Mouse (Mus musculus) midbrain, embryonic 12.5 days (tissue): Measurements from ENCODE around the gene Ccpg1. TPM values are rescaled to one million over a fixed set of nuclear protein-coding genes. Genes with fewer than 3 reads are reported as not detected.

ENCODE experiments used
- ATAC-seq: fragments of 200-750 bp; cut with Nextera tagmentation; 2 replicates; pipeline ENCODE4 v1.8.0; 2017; ENCODE audit warnings: low read depth, moderate TSS enrichment, moderate library complexity; ENCODE audit not compliant: low FRiP score
- H3K27ac ChIP-seq: fragments of 300-500 bp; sonication (generic); replicated peaks from 2 replicates; pipeline ENCODE4 v1.5.1; 2016; ENCODE audit warnings: mild to moderate bottlenecking
- H3K27me3 ChIP-seq: fragments of 300-500 bp; sonication (generic); 2 replicates; pipeline ENCODE4 v1.6.1; 2016; ENCODE audit warnings: mild to moderate bottlenecking
- H3K36me3 ChIP-seq: fragments of 300-500 bp; sonication (generic); 2 replicates; pipeline ENCODE4 v1.6.1; 2016
- H3K4me1 ChIP-seq: fragments of 300-500 bp; sonication (generic); 2 replicates; pipeline ENCODE4 v1.6.1; 2016
- H3K4me2 ChIP-seq: fragments of 300-500 bp; sonication (generic); replicated peaks from 2 replicates; pipeline ENCODE4 v1.6.1; 2016; ENCODE audit warnings: mild to moderate bottlenecking, moderate library complexity
- H3K4me3 ChIP-seq: fragments of 300-500 bp; sonication (generic); 2 replicates; pipeline ENCODE4 v1.5.1; 2016; ENCODE audit warnings: mild to moderate bottlenecking
- H3K9ac ChIP-seq: fragments of 300-500 bp; sonication (generic); replicated peaks from 2 replicates; pipeline ENCODE4 v1.6.1; 2016; ENCODE audit warnings: mild to moderate bottlenecking, moderate library complexity
- H3K9me3 ChIP-seq: fragments of 300-500 bp; sonication (generic); 2 replicates; pipeline ENCODE4 v1.6.1; 2016; ENCODE audit warnings: mild to moderate bottlenecking
- WGBS: fragments of 180-500 bp; shearing (Covaris S2); methylation state at CpG from one replicate; pipeline ENCODE4 v1.1.7; 2016; 5-methylcytosine and 5-hydroxymethylcytosine counted together
- polyA plus RNA-seq: library from polyadenylated mRNA; unstranded; fragments of >200 nt; fragmentation: Nextera tagmentation; extraction: Ambion mirVana; gene quantifications from 2 replicates; pipeline ENCODE4 v1.2.1, GENCODE M21; 2016

Ccpg1 gene
- polyA plus RNA-seq, 1 experiment from 2014 or later, result 33.0 TPM

- Histone ChIP-seq H3K36me3 (peaks cover 43% of the 10 kb centered on the region), H3K4me2 (no peak overlapping the region), H3K27ac (no peak overlapping the region), H3K27me3 (no peaks in the 10 kb centered on the region), H3K4me1 (peaks cover 5% of the 10 kb centered on the region; the same call in 1 of the 2 replicates), H3K9ac (no peak overlapping the region), H3K4me3 (no peak overlapping the region), H3K9me3 (no peaks in the 10 kb centered on the region)
- no peak for ATAC-seq
- 86% methylated on average over 1 of the region's 1 CpGs for WGBS
Observed at GRCm38 (mm10) chr9:73030443-73030842, 45.2 kb downstream of the Ccpg1 start.

- ATAC-seq, result no peak
- no peak overlapping the region for H3K4me3 ChIP-seq
- peaks cover 43% of the 10 kb centered on the region for H3K36me3 ChIP-seq
- no peak overlapping the region for H3K9ac ChIP-seq
- H3K27ac ChIP-seq, result no peak overlapping the region
- no peak overlapping the region for H3K4me2 ChIP-seq
- no peaks in the 10 kb centered on the region for H3K9me3 ChIP-seq
- WGBS, result 70% methylated on average over 4 of the region's 4 CpGs
- H3K27me3 ChIP-seq, result no peaks in the 10 kb centered on the region
- H3K4me1 ChIP-seq, result peaks cover 1% of the 10 kb centered on the region; the same call in 1 of the 2 replicates
Observed at GRCm38 (mm10) chr9:73031421-73031820, 46.2 kb downstream of the Ccpg1 start.

GRCm38 (mm10) chr9:73033406-73033805 lies 48.2 kb downstream of the Ccpg1 start:
- Histone ChIP-seq H3K27ac (no peak overlapping the region), H3K4me2 (no peak overlapping the region), H3K4me1 (no peaks in the 10 kb centered on the region), H3K27me3 (no peaks in the 10 kb centered on the region), H3K9me3 (no peaks in the 10 kb centered on the region), H3K4me3 (no peak overlapping the region), H3K36me3 (peaks cover 41% of the 10 kb centered on the region), H3K9ac (no peak overlapping the region)
- 100% methylated on average over 1 of the region's 1 CpGs for WGBS
- no peak for ATAC-seq

- Histone ChIP-seq H3K36me3 (peaks cover under 1% of the 10 kb centered on the region; the same call in 1 of the 2 replicates), H3K27ac (peak overlapping the region; percentile 66), H3K4me1 (peaks cover 21% of the 10 kb centered on the region), H3K4me2 (peak overlapping the region; percentile 91), H3K4me3 (peak overlapping the region; percentile 84), H3K9ac (peak overlapping the region; percentile 83), H3K27me3 (no peaks in the 10 kb centered on the region), H3K9me3 (no peaks in the 10 kb centered on the region)
- under 1% methylated on average over 49 of the region's 49 CpGs for WGBS
- ATAC-seq, result peak; percentile 87
Observed at GRCm38 (mm10) chr9:73039222-73039945, 54.2 kb downstream of the Ccpg1 start.

DNA sequence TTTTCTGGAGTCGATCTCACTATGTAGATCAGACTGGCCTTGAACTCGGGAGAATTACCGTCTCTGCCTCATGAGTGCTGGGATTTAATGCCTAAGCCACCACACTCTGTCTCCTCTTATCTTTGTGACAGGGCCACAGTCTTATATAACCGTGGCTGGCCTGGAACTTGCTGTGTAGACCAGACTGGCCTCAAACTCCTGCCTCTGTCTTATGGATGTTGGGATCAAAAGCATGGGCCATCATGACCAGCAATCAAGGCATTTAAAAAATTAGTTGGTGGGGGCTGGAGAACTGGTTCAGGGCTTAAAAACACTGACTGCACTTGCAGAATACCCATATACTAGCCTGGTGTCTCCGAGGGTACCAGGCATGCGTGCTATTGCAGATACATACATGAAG lies 54.9 kb downstream of the Ccpg1 start, which contains the start of gene Pigb:
TSS of gene Pigb (minus strand) at position 299 of the 400 bp plus-strand sequence.
- 31% methylated on average over 6 of the region's 6 CpGs for WGBS
- Histone ChIP-seq H3K4me3 (peak within 1 kb of the TSS; percentile 84), H3K27me3 (0 out of 2 replicates have a peak, but pooled peaks cover 4% of the 10 kb centered on the region), H3K4me1 (peaks cover 27% of the 10 kb centered on the region), H3K36me3 (no peaks in the 10 kb centered on the region), H3K9ac (peak within 1 kb of the TSS; percentile 83), H3K4me2 (peak within 1 kb of the TSS; percentile 91), H3K9me3 (no peaks in the 10 kb centered on the region), H3K27ac (peak within 1 kb of the TSS; percentile 66)
- ATAC-seq, result no peak

- 0 out of 2 replicates have a peak, but pooled peaks have one; percentile 14 for ATAC-seq
- peak within 1 kb of the TSS; percentile 46 for H3K9ac ChIP-seq
- no peaks in the 10 kb centered on the region for H3K36me3 ChIP-seq
- H3K4me3 ChIP-seq, result peak within 1 kb of the TSS; percentile 46
- peaks cover 12% of the 10 kb centered on the region; the same call in 1 of the 2 replicates for H3K27me3 ChIP-seq
- no peak within 1 kb of the TSS for H3K27ac ChIP-seq
- peak within 1 kb of the TSS; percentile 81 for H3K4me2 ChIP-seq
- WGBS, result 2% methylated on average over 41 of the region's 41 CpGs
- H3K4me1 ChIP-seq, result peaks cover 24% of the 10 kb centered on the region
- H3K9me3 ChIP-seq, result no peaks in the 10 kb centered on the region
Observed at GRCm38 (mm10) chr9:73044146-73045079, 59.2 kb downstream of the Ccpg1 start, which contains the start of gene Rab27a. Gene Rab27a, plus strand, starts transcription at chr9:73044854.

- peak overlapping the region; percentile 81 for H3K4me2 ChIP-seq
- no peaks in the 10 kb centered on the region for H3K36me3 ChIP-seq
- peak overlapping the region; percentile 46; the same call in 1 of the 2 replicates for H3K4me3 ChIP-seq
- ATAC-seq, result no peak
- H3K9ac ChIP-seq, result peak overlapping the region; percentile 46; the same call in 1 of the 2 replicates
- H3K9me3 ChIP-seq, result no peaks in the 10 kb centered on the region
- no peak overlapping the region for H3K27ac ChIP-seq
- 16% methylated on average over 7 of the region's 7 CpGs for WGBS
- peaks cover 12% of the 10 kb centered on the region; the same call in 1 of the 2 replicates for H3K27me3 ChIP-seq
- H3K4me1 ChIP-seq, result peaks cover 21% of the 10 kb centered on the region
Observed at GRCm38 (mm10) chr9:73045204-73045603, 60.0 kb downstream of the Ccpg1 start.

- Histone ChIP-seq H3K4me1 (peaks cover 16% of the 10 kb centered on the region), H3K27me3 (peaks cover 12% of the 10 kb centered on the region; the same call in 1 of the 2 replicates), H3K9ac (no peak overlapping the region), H3K36me3 (no peaks in the 10 kb centered on the region), H3K27ac (no peak overlapping the region), H3K9me3 (no peaks in the 10 kb centered on the region), H3K4me2 (no peak overlapping the region; the same call in 1 of the 2 replicates), H3K4me3 (no peak overlapping the region)
- 80% methylated on average over 10 of the region's 10 CpGs for WGBS
- ATAC-seq, result no peak
Observed at GRCm38 (mm10) chr9:73045711-73046110, 60.5 kb downstream of the Ccpg1 start.

- H3K4me2 ChIP-seq, result no peak overlapping the region
- no peak overlapping the region for H3K9ac ChIP-seq
- peaks cover 12% of the 10 kb centered on the region; the same call in 1 of the 2 replicates for H3K27me3 ChIP-seq
- H3K27ac ChIP-seq, result no peak overlapping the region
- H3K4me3 ChIP-seq, result no peak overlapping the region
- H3K9me3 ChIP-seq, result no peaks in the 10 kb centered on the region
- 83% methylated on average over 2 of the region's 2 CpGs for WGBS
- H3K36me3 ChIP-seq, result no peaks in the 10 kb centered on the region
- ATAC-seq, result no peak
- peaks cover 14% of the 10 kb centered on the region for H3K4me1 ChIP-seq
Observed at GRCm38 (mm10) chr9:73047906-73048305, 62.7 kb downstream of the Ccpg1 start.

- Histone ChIP-seq H3K27me3 (peaks cover 12% of the 10 kb centered on the region; the same call in 1 of the 2 replicates), H3K4me1 (peaks cover 14% of the 10 kb centered on the region), H3K9me3 (no peaks in the 10 kb centered on the region), H3K4me2 (no peak overlapping the region), H3K27ac (no peak overlapping the region), H3K4me3 (no peak overlapping the region), H3K9ac (no peak overlapping the region), H3K36me3 (no peaks in the 10 kb centered on the region)
- 5% methylated on average over 4 of the region's 4 CpGs for WGBS
- no peak for ATAC-seq
Observed at GRCm38 (mm10) chr9:73048927-73049326, 63.7 kb downstream of the Ccpg1 start.

- peaks cover 5% of the 10 kb centered on the region for H3K4me1 ChIP-seq
- no peaks in the 10 kb centered on the region for H3K9me3 ChIP-seq
- no peak overlapping the region for H3K4me3 ChIP-seq
- H3K4me2 ChIP-seq, result no peak overlapping the region
- no peaks in the 10 kb centered on the region for H3K36me3 ChIP-seq
- H3K9ac ChIP-seq, result no peak overlapping the region
- H3K27ac ChIP-seq, result no peak overlapping the region
- H3K27me3 ChIP-seq, result peaks cover 9% of the 10 kb centered on the region; the same call in 1 of the 2 replicates
- 69% methylated on average over 5 of the region's 5 CpGs for WGBS
- ATAC-seq, result no peak
Observed at GRCm38 (mm10) chr9:73049833-73050232, 64.6 kb downstream of the Ccpg1 start.
